Mouse (Mus musculus) myocyte (in vitro differentiated cells): Measurements from ENCODE around the gene 5730596B20Rik. TPM values are rescaled to one million over a fixed set of nuclear protein-coding genes. Genes with fewer than 3 reads are reported as not detected.
A peak's percentile ranks its signal among the peaks of the same experiment; 100 is the strongest.

Experiments
- H3K27me3 ChIP-seq: one replicate; pipeline ENCODE4 v1.6.1; 2011; ENCODE audit not compliant: control insufficient read depth, insufficient read depth, insufficient read length
- H3K36me3 ChIP-seq: one replicate; pipeline ENCODE4 v1.6.1; 2011; ENCODE audit not compliant: control insufficient read depth, insufficient read depth
- H3K4me2 ChIP-seq: one replicate; pipeline ENCODE4 v1.6.1; 2011; ENCODE audit warnings: low read depth, control low read depth
- H3K4me3 ChIP-seq: one replicate; pipeline ENCODE4 v1.5.1; 2011; ENCODE audit warnings: mild to moderate bottlenecking, control low read depth, moderate library complexity
- H3K79me2 ChIP-seq: one replicate; pipeline ENCODE4 v1.6.1; 2011; ENCODE audit not compliant: control insufficient read depth, insufficient read depth
- H3ac ChIP-seq: one replicate; pipeline ENCODE4 v1.6.1; 2011; ENCODE audit not compliant: control insufficient read depth, insufficient read length
- CEBPB ChIP-seq: IDR thresholded peaks from 2 replicates; pipeline ENCODE4 v1.6.1; 2011; ENCODE audit warnings: mild to moderate bottlenecking, moderate library complexity; ENCODE audit not compliant: poor library complexity, insufficient read depth, severe bottlenecking
- E2F4 ChIP-seq: IDR thresholded peaks from one replicate; pipeline ENCODE4 v1.6.1; 2011; ENCODE audit warnings: mild to moderate bottlenecking, control low read depth, moderate library complexity; ENCODE audit not compliant: insufficient read depth
- MAX ChIP-seq: IDR thresholded peaks from one replicate; pipeline ENCODE4 v1.6.1; 2011; ENCODE audit warnings: low read depth, mild to moderate bottlenecking, control low read depth
- MYOD1 ChIP-seq, 3 experiments: IDR thresholded peaks; one replicate each; pipeline ENCODE4 v1.6.1; 2011; ENCODE audit warnings: control low read depth in 2 of 3, low read depth in 2 of 3, mild to moderate bottlenecking in 2 of 3, moderate library complexity in 1 of 3; ENCODE audit not compliant: insufficient read length in 2 of 3, control insufficient read depth in 1 of 3
- MYOG ChIP-seq, 3 experiments: IDR thresholded peaks; one replicate each; pipeline ENCODE4 v1.6.1; 2011; ENCODE audit warnings: control low read depth in 2 of 3, low read depth in 2 of 3, mild to moderate bottlenecking in 2 of 3; ENCODE audit not compliant: insufficient read length in 2 of 3, control insufficient read depth in 1 of 3, insufficient read depth in 1 of 3
- POLR2A ChIP-seq: IDR thresholded peaks from one replicate; pipeline ENCODE4 v1.6.1; 2011; ENCODE audit warnings: low read depth, mild to moderate bottlenecking, control low read depth, moderate library complexity; ENCODE audit not compliant: insufficient read length
- POLR2AphosphoS2 ChIP-seq: IDR thresholded peaks from one replicate; pipeline ENCODE4 v1.6.1; 2011; ENCODE audit warnings: low read depth, control low read depth; ENCODE audit not compliant: insufficient read length
- REST ChIP-seq: IDR thresholded peaks from one replicate; pipeline ENCODE4 v1.6.1; 2011; ENCODE audit warnings: mild to moderate bottlenecking, control low read depth, moderate library complexity; ENCODE audit not compliant: insufficient read depth, insufficient read length
- SRF ChIP-seq: IDR thresholded peaks from one replicate; pipeline ENCODE4 v1.6.1; 2011; ENCODE audit warnings: low read depth; ENCODE audit not compliant: control insufficient read depth, insufficient read length
- TCF12 ChIP-seq: IDR thresholded peaks from one replicate; pipeline ENCODE4 v1.6.1; 2011; ENCODE audit warnings: mild to moderate bottlenecking, control low read depth; ENCODE audit not compliant: poor library complexity, insufficient read depth, severe bottlenecking
- TCF3 ChIP-seq: IDR thresholded peaks from one replicate; pipeline ENCODE4 v1.6.1; 2011; ENCODE audit warnings: low read depth, control low read depth; ENCODE audit not compliant: insufficient read length
- USF1 ChIP-seq: IDR thresholded peaks from one replicate; pipeline ENCODE4 v1.6.1; 2011; ENCODE audit warnings: low read depth, mild to moderate bottlenecking, control low read depth, moderate library complexity
- polyA plus RNA-seq: library from polyadenylated mRNA; unstranded; fragments of >200 nt; fragmentation: generic; extraction: Trizol; gene quantifications from one replicate; pipeline ENCODE4 v1.2.1, GENCODE M21; 2012; ENCODE audit warnings: missing spikeins

The 5730596B20Rik gene
- polyA plus RNA-seq, 1 experiment, result 0.11 TPM

- TF ChIP-seq REST (no peak), SRF (no peak), TCF12 (no peak), POLR2AphosphoS2 (no peak), MYOG (IDR thresholded peaks at IDR 0.05; ENCODE audit: control insufficient read depth in 1 of 3, insufficient read depth in 1 of 3, insufficient read length in 2 of 3, low read depth in 2 of 3) (no peak), MAX (no peak), USF1 (no peak), TCF3 (no peak), CEBPB (no peak), E2F4 (no peak), MYOD1 (IDR thresholded peaks at IDR 0.05; ENCODE audit: control insufficient read depth in 1 of 3, insufficient read length in 2 of 3, low read depth in 2 of 3) (no peak), POLR2A (no peak)
- H3K4me3 ChIP-seq, result peak overlapping the region; percentile 89
- H3ac ChIP-seq, result peak overlapping the region; percentile 84
- H3K79me2 ChIP-seq, result peaks cover 48% of the 10 kb centered on the region
- H3K27me3 ChIP-seq, result no peaks in the 10 kb centered on the region
- peak overlapping the region; percentile 88 for H3K4me2 ChIP-seq
- H3K36me3 ChIP-seq, result no peaks in the 10 kb centered on the region
Measured at GRCm38 (mm10) chr6:52220865-52221310, 43.6 kb downstream of the 5730596B20Rik start.

DNA sequence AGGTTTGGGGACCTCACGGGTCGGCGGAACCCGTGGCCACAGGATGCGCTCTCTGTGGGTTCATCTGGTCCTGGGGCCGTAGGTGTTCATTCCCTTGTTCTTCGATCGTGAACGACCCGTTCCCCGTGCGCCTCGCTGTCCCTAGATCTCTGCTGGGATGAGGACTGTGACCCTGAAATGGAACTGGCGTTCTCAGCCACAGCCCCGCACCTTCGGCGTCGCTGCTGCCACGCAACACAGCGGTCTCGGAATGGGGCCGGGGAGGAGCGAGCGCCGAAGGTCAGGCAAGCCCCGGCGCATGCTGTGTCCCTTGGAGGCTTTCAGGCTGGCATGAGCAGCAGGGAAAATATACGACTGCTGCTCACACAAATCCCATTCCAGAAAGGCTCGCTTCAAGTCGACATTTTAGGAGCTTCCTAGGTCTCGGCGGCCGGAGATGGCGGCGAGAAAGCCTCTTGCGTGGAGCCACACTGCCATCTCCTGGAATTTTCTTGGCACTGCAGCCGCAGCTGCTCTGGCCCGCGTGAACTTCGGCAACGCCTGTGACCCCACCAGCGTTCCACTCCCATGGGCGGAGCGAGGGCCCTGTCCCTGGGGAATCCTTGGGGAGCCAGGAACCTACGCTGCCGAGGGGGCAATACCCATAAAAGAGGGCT is 44.2 kb downstream of the 5730596B20Rik start, which contains the start of gene Hoxa7:
Gene Hoxa7 (minus strand): TSS at position 518 of the 656 bp plus-strand sequence.
- no peaks in the 10 kb centered on the region for H3K27me3 ChIP-seq
- TF ChIP-seq SRF, result peak; percentile 37
- TF ChIP-seq USF1, result no peak
- TF ChIP-seq POLR2AphosphoS2, result no peak
- no peak for TF ChIP-seq TCF12
- peak; percentile 77 to 90 (median 82) for TF ChIP-seq MYOG (IDR thresholded peaks at IDR 0.05; ENCODE audit: control insufficient read depth in 1 of 3, insufficient read depth in 1 of 3, insufficient read length in 2 of 3, low read depth in 2 of 3)
- TF ChIP-seq TCF3, result no peak
- no peak for TF ChIP-seq E2F4
- TF ChIP-seq POLR2A, result peak; percentile 34
- TF ChIP-seq REST, result no peak
- TF ChIP-seq CEBPB, result no peak
- TF ChIP-seq MYOD1 (IDR thresholded peaks at IDR 0.05; ENCODE audit: control insufficient read depth in 1 of 3, insufficient read length in 2 of 3, low read depth in 2 of 3), result peak in 2 of 3 experiments; percentile 82 to 89
- H3K4me2 ChIP-seq, result peak within 1 kb of the TSS; percentile 97
- no peaks in the 10 kb centered on the region for H3K36me3 ChIP-seq
- peak within 1 kb of the TSS; percentile 84 for H3ac ChIP-seq
- H3K79me2 ChIP-seq, result peaks cover 44% of the 10 kb centered on the region
- H3K4me3 ChIP-seq, result peak within 1 kb of the TSS; percentile 89

DNA sequence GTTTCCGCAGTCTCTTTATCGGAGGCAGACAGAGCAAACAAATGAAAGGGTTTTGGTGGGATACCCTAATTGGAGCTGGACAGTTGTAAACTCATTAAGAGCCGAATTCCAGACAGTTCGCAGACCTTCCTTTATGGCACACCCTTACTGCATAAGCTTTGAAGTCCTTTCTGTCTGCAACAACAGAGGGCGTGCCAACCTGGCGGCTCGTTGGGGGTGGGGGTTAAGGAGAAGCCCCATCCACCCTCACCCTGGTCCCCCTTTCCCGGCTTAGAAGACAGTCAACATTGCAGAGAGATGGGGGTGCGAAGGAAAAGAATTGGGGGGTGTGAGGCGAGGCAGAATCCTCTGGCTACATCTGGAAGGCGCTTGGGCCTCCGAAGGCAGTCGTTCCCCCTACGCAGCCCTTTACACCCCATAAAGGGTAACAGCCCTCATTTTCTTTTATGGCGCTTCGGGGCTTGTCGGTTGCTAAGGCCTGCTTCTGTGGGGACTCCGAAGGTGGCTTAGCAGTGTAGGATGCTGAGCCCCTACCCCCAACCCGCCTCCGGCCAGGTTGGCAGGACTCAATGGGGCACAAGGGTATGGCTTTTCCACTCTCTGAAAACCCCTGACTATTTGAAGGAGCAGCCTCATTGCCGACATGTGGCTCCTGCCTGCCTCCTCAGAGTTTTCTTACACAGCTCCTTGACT is 44.8 kb downstream of the 5730596B20Rik start:
- TF ChIP-seq POLR2AphosphoS2, result peak; percentile 28
- no peak for TF ChIP-seq USF1
- H3K4me2 ChIP-seq, result peak overlapping the region; percentile 97
- no peaks in the 10 kb centered on the region for H3K27me3 ChIP-seq
- H3K79me2 ChIP-seq, result peaks cover 49% of the 10 kb centered on the region
- no peaks in the 10 kb centered on the region for H3K36me3 ChIP-seq
- peak overlapping the region; percentile 89 for H3K4me3 ChIP-seq
- peak overlapping the region; percentile 84 for H3ac ChIP-seq

DNA sequence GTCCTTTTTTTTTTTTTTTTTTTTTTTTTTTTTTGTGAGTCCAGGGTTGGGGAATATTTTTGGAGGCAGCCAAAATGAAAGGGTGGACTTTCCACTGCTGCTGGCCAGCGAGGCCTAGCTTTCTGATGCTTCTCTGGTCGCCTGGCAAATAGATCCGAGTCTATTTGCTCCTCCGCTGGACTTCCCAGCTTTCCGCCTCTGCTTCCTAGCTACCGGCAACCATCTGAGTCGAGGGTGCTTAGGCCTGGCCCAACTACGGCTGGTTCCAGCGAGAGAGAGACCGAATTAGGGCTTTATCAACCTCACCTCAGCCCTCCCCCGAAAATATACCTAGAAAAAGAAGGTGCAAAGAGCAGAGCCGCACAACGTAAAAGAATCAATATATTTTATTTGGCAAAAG is 45.4 kb downstream of the 5730596B20Rik start:
- Histone ChIP-seq H3K79me2 (peaks cover 55% of the 10 kb centered on the region), H3K4me3 (peak overlapping the region; percentile 89), H3ac (peak overlapping the region; percentile 84), H3K27me3 (no peaks in the 10 kb centered on the region), H3K4me2 (peak overlapping the region; percentile 97), H3K36me3 (no peaks in the 10 kb centered on the region)
- no peak for TF ChIP-seq POLR2AphosphoS2
- no peak for TF ChIP-seq MYOD1 (IDR thresholded peaks at IDR 0.05; ENCODE audit: control insufficient read depth in 1 of 3, insufficient read length in 2 of 3, low read depth in 2 of 3)
- no peak for TF ChIP-seq TCF3
- no peak for TF ChIP-seq USF1
- TF ChIP-seq MAX, result no peak
- TF ChIP-seq REST, result no peak
- TF ChIP-seq E2F4, result no peak
- TF ChIP-seq MYOG (IDR thresholded peaks at IDR 0.05; ENCODE audit: control insufficient read depth in 1 of 3, insufficient read depth in 1 of 3, insufficient read length in 2 of 3, low read depth in 2 of 3), result no peak
